Mouse (Mus musculus): ENCODE measurements around the gene Capn9.

Capn9 gene

GRCm38 (mm10) chr8:124643540-124644339 is 67.8 kb downstream of the Capn9 start:
- peak; percentile 87 for DNase-seq

- DNase-seq, result no peak
Measured at GRCm38 (mm10) chr8:124648311-124648710, 72.4 kb downstream of the Capn9 start.

- DNase-seq, result no peak
Measured at GRCm38 (mm10) chr8:124651776-124652175, 75.9 kb downstream of the Capn9 start.

- DNase-seq, result peak; percentile 49
Measured at GRCm38 (mm10) chr8:124652546-124652945, 76.6 kb downstream of the Capn9 start.

- peak; percentile 27 for DNase-seq
Measured at GRCm38 (mm10) chr8:124653568-124654475, 77.9 kb downstream of the Capn9 start.

- DNase-seq, result no peak
Measured at GRCm38 (mm10) chr8:124657961-124658360, 82.0 kb downstream of the Capn9 start.

GRCm38 (mm10) chr8:124658415-124658814 is 82.5 kb downstream of the Capn9 start:
- DNase-seq, result peak; percentile 64

- DNase-seq, result peak; percentile 36
Measured at GRCm38 (mm10) chr8:124661781-124662180, 85.9 kb downstream of the Capn9 start.

GRCm38 (mm10) chr8:124662446-124663111 is 86.7 kb downstream of the Capn9 start:
- no peak for DNase-seq

- DNase-seq, result peak; percentile 95
Measured at GRCm38 (mm10) chr8:124663112-124663873, 87.4 kb downstream of the Capn9 start, which contains the start of gene 2310022B05Rik. 2310022B05Rik (minus strand) TSS chr8:124663369.

- DNase-seq, result no peak
Measured at GRCm38 (mm10) chr8:124663874-124664230, 87.9 kb downstream of the Capn9 start.

GRCm38 (mm10) chr8:124664414-124664813 is 88.5 kb downstream of the Capn9 start:
- no peak for DNase-seq
